Mouse (Mus musculus) embryonic facial prominence, embryonic 12.5 days (tissue): ENCODE results near the gene Chst11. TPM values are rescaled to one million over a fixed set of nuclear protein-coding genes. Genes with fewer than 3 reads are reported as not detected.

Source experiments
- ATAC-seq: fragments of 200-750 bp; cut with Nextera tagmentation; 2 replicates; pipeline ENCODE4 v1.8.0; 2017; ENCODE audit not compliant: insufficient number of reproducible peaks, insufficient read depth, low FRiP score, low TSS enrichment
- H3K27ac ChIP-seq: fragments of 300-500 bp; sonication (generic); 2 replicates; pipeline ENCODE4 v1.5.1; 2016; ENCODE audit warnings: mild to moderate bottlenecking
- H3K27me3 ChIP-seq: fragments of 300-500 bp; sonication (generic); 2 replicates; pipeline ENCODE4 v1.6.1; 2016; ENCODE audit warnings: mild to moderate bottlenecking, moderate library complexity
- H3K36me3 ChIP-seq: fragments of 300-500 bp; sonication (generic); 2 replicates; pipeline ENCODE4 v1.6.1; 2016; ENCODE audit warnings: mild to moderate bottlenecking
- H3K4me1 ChIP-seq: fragments of 300-500 bp; sonication (generic); 2 replicates; pipeline ENCODE4 v1.6.1; 2016
- H3K4me2 ChIP-seq: fragments of 300-500 bp; sonication (generic); replicated peaks from 2 replicates; pipeline ENCODE4 v1.6.1; 2016; ENCODE audit warnings: mild to moderate bottlenecking, moderate library complexity
- H3K4me3 ChIP-seq: fragments of 300-500 bp; sonication (generic); 2 replicates; pipeline ENCODE4 v1.5.1; 2016; ENCODE audit warnings: mild to moderate bottlenecking
- H3K9ac ChIP-seq: fragments of 300-500 bp; sonication (generic); 2 replicates; pipeline ENCODE4 v1.6.1; 2016; ENCODE audit warnings: mild to moderate bottlenecking, moderate library complexity
- H3K9me3 ChIP-seq: fragments of 300-500 bp; sonication (generic); 2 replicates; pipeline ENCODE4 v1.6.1; 2016; ENCODE audit warnings: mild to moderate bottlenecking, moderate library complexity
- WGBS: fragments of 180-500 bp; shearing (Covaris S2); methylation state at CpG from one replicate; pipeline ENCODE4 v1.1.7; 2016; 5-methylcytosine and 5-hydroxymethylcytosine counted together
- polyA plus RNA-seq: library from polyadenylated mRNA; unstranded; fragments of >200 nt; fragmentation: Nextera tagmentation; extraction: Ambion mirVana; gene quantifications from 2 replicates; pipeline ENCODE4 v1.2.1, GENCODE M21; 2016

Chst11 gene
- polyA plus RNA-seq, 1 experiment from 2014 or later = 2.4 TPM

- no peak overlapping the region for H3K4me3 ChIP-seq
- H3K27me3 ChIP-seq = no peaks in the 10 kb centered on the region
- H3K4me2 ChIP-seq = no peak overlapping the region
- 0 out of 2 replicates have a peak, but pooled peaks have one; percentile 15 for ATAC-seq
- no peaks in the 10 kb centered on the region for H3K9me3 ChIP-seq
- no peaks in the 10 kb centered on the region for H3K36me3 ChIP-seq
- H3K27ac ChIP-seq = no peak overlapping the region
- WGBS = 62% methylated on average over 12 of the region's 12 CpGs
- H3K9ac ChIP-seq = no peak overlapping the region
- peaks cover 9% of the 10 kb centered on the region for H3K4me1 ChIP-seq
Observed at GRCm38 (mm10) chr10:83209388-83209787, 224.1 kb downstream of the Chst11 start.

GRCm38 (mm10) chr10:83210122-83210521, 224.8 kb downstream of the Chst11 start:
- Histone ChIP-seq H3K36me3 (no peaks in the 10 kb centered on the region), H3K4me2 (no peak overlapping the region), H3K4me3 (no peak overlapping the region), H3K27ac (no peak overlapping the region), H3K4me1 (peaks cover 9% of the 10 kb centered on the region), H3K9me3 (no peaks in the 10 kb centered on the region), H3K27me3 (no peaks in the 10 kb centered on the region), H3K9ac (no peak overlapping the region)
- WGBS = 74% methylated on average over 16 of the region's 16 CpGs
- ATAC-seq = no peak

GRCm38 (mm10) chr10:83210968-83211583, 225.8 kb downstream of the Chst11 start:
- Histone ChIP-seq H3K4me3 (no peak overlapping the region), H3K27ac (no peak overlapping the region), H3K36me3 (no peaks in the 10 kb centered on the region), H3K9me3 (no peaks in the 10 kb centered on the region), H3K4me1 (peaks cover 9% of the 10 kb centered on the region), H3K9ac (no peak overlapping the region), H3K4me2 (no peak overlapping the region), H3K27me3 (no peaks in the 10 kb centered on the region)
- no peak for ATAC-seq
- 30% methylated on average over 6 of the region's 6 CpGs for WGBS

GRCm38 (mm10) chr10:83212618-83213017, 227.3 kb downstream of the Chst11 start:
- peaks cover 17% of the 10 kb centered on the region for H3K4me1 ChIP-seq
- H3K4me2 ChIP-seq = no peak overlapping the region
- no peaks in the 10 kb centered on the region for H3K27me3 ChIP-seq
- H3K27ac ChIP-seq = no peak overlapping the region
- no peak overlapping the region for H3K9ac ChIP-seq
- no peaks in the 10 kb centered on the region for H3K9me3 ChIP-seq
- H3K4me3 ChIP-seq = no peak overlapping the region
- 91% methylated on average over 4 of the region's 4 CpGs for WGBS
- ATAC-seq = no peak
- no peaks in the 10 kb centered on the region for H3K36me3 ChIP-seq

GRCm38 (mm10) chr10:83215559-83215958, 230.3 kb downstream of the Chst11 start:
- Histone ChIP-seq H3K4me3 (no peak overlapping the region), H3K9me3 (no peaks in the 10 kb centered on the region), H3K4me2 (no peak overlapping the region), H3K27me3 (no peaks in the 10 kb centered on the region), H3K9ac (no peak overlapping the region), H3K36me3 (no peaks in the 10 kb centered on the region), H3K27ac (no peak overlapping the region), H3K4me1 (peaks cover 13% of the 10 kb centered on the region)
- WGBS = 77% methylated on average over 5 of the region's 5 CpGs
- no peak for ATAC-seq

GRCm38 (mm10) chr10:83217256-83217655, 232.0 kb downstream of the Chst11 start:
- 55% methylated on average over 5 of the region's 5 CpGs for WGBS
- peaks cover 10% of the 10 kb centered on the region for H3K4me1 ChIP-seq
- no peaks in the 10 kb centered on the region for H3K36me3 ChIP-seq
- no peak overlapping the region for H3K9ac ChIP-seq
- H3K9me3 ChIP-seq = no peaks in the 10 kb centered on the region
- no peaks in the 10 kb centered on the region for H3K27me3 ChIP-seq
- H3K4me2 ChIP-seq = no peak overlapping the region
- no peak overlapping the region for H3K4me3 ChIP-seq
- H3K27ac ChIP-seq = no peak overlapping the region
- ATAC-seq = no peak

GRCm38 (mm10) chr10:83218778-83219177, 233.5 kb downstream of the Chst11 start:
- 57% methylated on average over 2 of the region's 2 CpGs for WGBS
- no peak overlapping the region for H3K4me3 ChIP-seq
- H3K27ac ChIP-seq = no peak overlapping the region
- H3K4me1 ChIP-seq = peaks cover 9% of the 10 kb centered on the region
- no peak overlapping the region for H3K4me2 ChIP-seq
- no peak overlapping the region for H3K9ac ChIP-seq
- no peaks in the 10 kb centered on the region for H3K9me3 ChIP-seq
- H3K36me3 ChIP-seq = no peaks in the 10 kb centered on the region
- H3K27me3 ChIP-seq = no peaks in the 10 kb centered on the region
- no peak for ATAC-seq

GRCm38 (mm10) chr10:83219729-83220128, 234.4 kb downstream of the Chst11 start:
- no peak overlapping the region for H3K27ac ChIP-seq
- WGBS = 26% methylated on average over 12 of the region's 12 CpGs
- no peaks in the 10 kb centered on the region for H3K9me3 ChIP-seq
- H3K36me3 ChIP-seq = no peaks in the 10 kb centered on the region
- no peak overlapping the region for H3K9ac ChIP-seq
- no peak overlapping the region for H3K4me2 ChIP-seq
- peak; percentile 3; the same call in 1 of the 2 replicates for ATAC-seq
- peaks cover 9% of the 10 kb centered on the region for H3K4me1 ChIP-seq
- H3K27me3 ChIP-seq = no peaks in the 10 kb centered on the region
- H3K4me3 ChIP-seq = no peak overlapping the region

- Histone ChIP-seq H3K4me1 (peaks cover 9% of the 10 kb centered on the region), H3K4me2 (no peak overlapping the region), H3K9me3 (no peaks in the 10 kb centered on the region), H3K4me3 (no peak overlapping the region), H3K27ac (no peak overlapping the region), H3K9ac (no peak overlapping the region), H3K36me3 (no peaks in the 10 kb centered on the region), H3K27me3 (no peaks in the 10 kb centered on the region)
- ATAC-seq = no peak
- 85% methylated on average over 10 of the region's 10 CpGs for WGBS
Observed at GRCm38 (mm10) chr10:83220217-83220616, 234.9 kb downstream of the Chst11 start.

GRCm38 (mm10) chr10:83220847-83221246, 235.5 kb downstream of the Chst11 start:
- Histone ChIP-seq H3K36me3 (no peaks in the 10 kb centered on the region), H3K9me3 (no peaks in the 10 kb centered on the region), H3K4me3 (no peak overlapping the region), H3K27me3 (no peaks in the 10 kb centered on the region), H3K27ac (no peak overlapping the region), H3K4me2 (no peak overlapping the region), H3K4me1 (peaks cover 9% of the 10 kb centered on the region), H3K9ac (no peak overlapping the region)
- 77% methylated on average over 3 of the region's 3 CpGs for WGBS
- ATAC-seq = no peak

- H3K27me3 ChIP-seq = no peaks in the 10 kb centered on the region
- H3K9ac ChIP-seq = no peak overlapping the region
- no peaks in the 10 kb centered on the region for H3K4me1 ChIP-seq
- WGBS = 36% methylated on average over 3 of the region's 3 CpGs
- no peak overlapping the region for H3K4me2 ChIP-seq
- H3K27ac ChIP-seq = no peak overlapping the region
- no peak overlapping the region for H3K4me3 ChIP-seq
- H3K9me3 ChIP-seq = no peaks in the 10 kb centered on the region
- ATAC-seq = no peak
- no peaks in the 10 kb centered on the region for H3K36me3 ChIP-seq
Observed at GRCm38 (mm10) chr10:83224999-83225398, 239.7 kb downstream of the Chst11 start.

- H3K4me1 ChIP-seq = no peaks in the 10 kb centered on the region
- no peak overlapping the region for H3K4me2 ChIP-seq
- 86% methylated on average over 4 of the region's 4 CpGs for WGBS
- ATAC-seq = no peak
- H3K27ac ChIP-seq = no peak overlapping the region
- H3K36me3 ChIP-seq = no peaks in the 10 kb centered on the region
- no peak overlapping the region for H3K9ac ChIP-seq
- H3K4me3 ChIP-seq = no peak overlapping the region
- no peaks in the 10 kb centered on the region for H3K9me3 ChIP-seq
- H3K27me3 ChIP-seq = no peaks in the 10 kb centered on the region
Observed at GRCm38 (mm10) chr10:83228626-83229025, 243.3 kb downstream of the Chst11 start.
